Mouse (Mus musculus) 416B (cell line): ENCODE results near the gene Ferd3l.

Experiments
- DNase-seq: peaks from one replicate; pipeline ENCODE4 v3.0.0; 2011; ENCODE audit warnings: low read depth

Ferd3l gene

DNA sequence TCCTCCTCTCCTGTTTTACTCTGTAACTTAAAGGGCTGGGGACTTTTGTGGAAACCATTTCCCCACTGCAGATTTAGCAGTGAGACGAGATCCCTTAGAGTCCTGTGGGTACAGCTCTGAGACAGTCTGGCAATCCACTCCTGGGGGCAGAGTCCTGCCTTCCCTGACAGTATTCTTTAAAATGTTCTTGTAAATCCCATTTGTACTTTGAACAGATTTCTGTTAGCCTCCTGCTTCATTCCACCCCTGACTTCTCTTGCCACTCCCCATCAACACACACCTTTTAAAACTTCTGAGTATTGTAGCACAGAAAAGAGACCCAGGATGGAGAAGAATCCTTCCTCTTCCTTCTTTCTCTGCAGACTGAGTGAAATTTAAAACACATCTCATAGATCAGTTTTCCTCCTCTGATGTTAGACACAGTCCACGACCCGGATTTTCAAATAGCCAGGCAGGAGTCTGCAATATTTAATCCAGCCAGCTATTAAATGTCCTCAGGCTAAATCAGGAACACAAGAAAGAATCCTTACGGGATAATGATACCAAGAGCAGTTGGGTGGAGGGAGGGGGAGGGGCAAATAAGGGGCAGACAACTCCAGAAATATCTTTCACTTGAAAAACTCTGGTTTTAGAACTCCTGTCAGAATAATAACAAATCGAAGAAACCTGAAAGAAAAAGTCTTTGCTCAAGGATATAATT is 37.6 kb downstream of the Ferd3l start:
- no peak for DNase-seq

GRCm38 (mm10) chr12:33966490-33967415 is 38.5 kb downstream of the Ferd3l start:
- DNase-seq: no peak

DNA sequence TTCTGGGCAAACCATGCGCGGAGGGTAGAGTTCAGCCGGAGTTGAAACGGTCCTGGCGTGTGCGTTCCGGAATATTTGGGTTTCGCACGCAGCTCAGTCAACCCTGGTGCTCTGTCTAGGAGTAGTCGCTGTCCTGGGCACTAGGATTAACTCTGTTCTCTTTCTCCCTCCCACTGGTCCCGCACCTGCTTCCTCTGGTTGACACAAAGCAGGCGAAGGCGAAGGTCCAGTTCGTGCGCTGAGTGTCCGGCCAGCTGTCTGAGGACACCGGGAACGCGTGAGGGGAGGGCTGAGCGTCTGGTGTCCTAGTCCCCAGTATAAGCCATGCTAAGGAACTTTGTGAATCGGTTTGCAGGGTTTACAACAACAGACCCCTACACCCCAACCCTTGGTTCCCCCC is 39.3 kb downstream of the Ferd3l start:
- no peak for DNase-seq

DNA sequence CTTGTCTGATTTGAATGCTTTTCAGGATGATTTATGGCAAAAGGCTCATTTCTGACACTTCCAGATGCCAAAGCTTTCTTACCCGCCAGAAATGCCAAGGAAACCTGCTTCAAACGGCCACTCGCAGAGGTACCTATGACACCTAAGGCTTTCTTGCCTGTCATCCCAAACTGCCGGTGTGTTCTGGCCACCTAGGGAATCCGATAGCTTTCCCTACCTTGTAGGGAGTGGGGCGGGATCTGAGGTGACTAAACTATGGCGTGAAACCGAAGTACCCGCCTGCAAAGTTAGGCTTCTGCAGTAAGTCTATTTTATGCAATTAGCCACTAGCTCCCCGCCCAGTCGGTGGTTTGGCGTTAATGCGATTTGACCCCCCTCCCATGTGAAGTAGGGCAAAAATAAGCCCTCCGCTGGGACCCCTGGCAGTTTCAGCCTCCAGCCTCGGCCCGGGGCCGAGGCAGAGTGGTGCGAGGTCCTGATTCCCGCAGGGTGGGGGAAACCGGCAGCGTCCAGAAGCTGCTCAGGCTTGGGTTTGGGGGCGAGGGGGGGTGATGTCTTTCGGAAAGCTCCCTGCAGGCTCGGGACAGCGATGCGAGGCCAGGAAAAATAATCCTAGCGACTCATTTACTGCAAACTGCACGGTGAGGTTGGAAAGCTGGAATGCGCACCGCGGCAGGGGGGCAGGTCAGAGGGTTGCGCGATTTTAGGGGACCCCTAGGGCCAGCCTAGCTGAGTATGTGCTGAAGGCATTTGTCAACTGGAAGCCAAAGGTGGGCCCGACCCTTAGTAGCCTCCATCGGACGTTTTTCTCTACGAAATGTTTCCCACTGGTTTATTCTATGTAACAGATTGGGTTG is 40.0 kb downstream of the Ferd3l start:
- DNase-seq: no peak

GRCm38 (mm10) chr12:33968898-33969178 is 40.6 kb downstream of the Ferd3l start:
- DNase-seq: no peak
